Mouse (Mus musculus): ENCODE data around the gene Sbsn.

DNA sequence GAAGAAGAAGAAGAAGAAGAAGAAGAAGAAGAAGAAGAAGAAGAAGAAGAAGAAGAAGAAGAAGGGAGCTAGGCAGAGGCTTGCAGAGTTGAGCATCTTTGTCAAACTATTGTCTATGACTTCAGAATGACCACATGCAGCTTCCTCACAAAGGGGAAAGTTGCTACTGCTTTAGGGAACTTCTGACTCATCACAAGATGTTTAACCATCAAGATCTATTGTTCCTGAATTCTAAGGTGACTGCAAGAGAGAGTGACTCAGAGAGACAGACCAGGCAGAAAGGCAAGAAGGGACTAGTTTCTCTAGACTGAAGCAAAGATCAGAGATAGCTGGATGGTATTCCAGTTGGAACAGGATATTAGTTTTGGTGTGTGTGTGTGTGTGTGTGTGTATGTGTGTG is 43.6 kb downstream of the Sbsn start:
- TF ChIP-seq CTCF (IDR thresholded peaks at IDR 0.05) (no peak), EP300 (IDR thresholded peaks at IDR 0.05) (no peak)
